Mouse (Mus musculus) limb, embryonic 11.5 days (tissue): ENCODE results near the gene Soat1. TPM values are rescaled to one million over a fixed set of nuclear protein-coding genes. Genes with fewer than 3 reads are reported as not detected.

ENCODE experiments used
- ATAC-seq: fragments of 200-750 bp; cut with Nextera tagmentation; 2 replicates; pipeline ENCODE4 v1.8.0; 2017; ENCODE audit warnings: low read depth; ENCODE audit not compliant: insufficient number of reproducible peaks, low FRiP score, low TSS enrichment
- DNase-seq: peaks from one replicate; pipeline ENCODE4 v3.0.0-alpha.2; 2015; ENCODE audit warnings: low spot score
- H3K27ac ChIP-seq: fragments of 300-500 bp; sonication (generic); replicated peaks from 2 replicates; pipeline ENCODE4 v1.5.1; 2014; ENCODE audit warnings: low read depth, mild to moderate bottlenecking, low read length
- H3K27me3 ChIP-seq: fragments of 300-500 bp; sonication (generic); 2 replicates; pipeline ENCODE4 v1.6.1; 2014; ENCODE audit warnings: mild to moderate bottlenecking, low read length, mixed read lengths; ENCODE audit not compliant: control insufficient read depth, insufficient read depth
- H3K36me3 ChIP-seq: fragments of 300-500 bp; sonication (generic); 2 replicates; pipeline ENCODE4 v1.6.1; 2014; ENCODE audit warnings: mild to moderate bottlenecking, low read length, moderate library complexity, mixed read lengths; ENCODE audit not compliant: control insufficient read depth, insufficient read depth
- H3K4me1 ChIP-seq: fragments of 300-500 bp; sonication (generic); 2 replicates; pipeline ENCODE4 v1.6.1; 2014; ENCODE audit warnings: low read length, mixed read lengths; ENCODE audit not compliant: control insufficient read depth, insufficient read depth
- H3K4me2 ChIP-seq: fragments of 300-500 bp; sonication (generic); 2 replicates; pipeline ENCODE4 v1.6.1; 2014; ENCODE audit warnings: low read depth, mild to moderate bottlenecking, moderate library complexity; ENCODE audit not compliant: severe bottlenecking
- H3K4me3 ChIP-seq: fragments of 300-500 bp; sonication (generic); 2 replicates; pipeline ENCODE4 v1.5.1; 2014; ENCODE audit warnings: low read depth, low read length
- H3K9ac ChIP-seq: fragments of 300-500 bp; sonication (generic); 2 replicates; pipeline ENCODE4 v1.6.1; 2014; ENCODE audit warnings: mild to moderate bottlenecking, low read length
- H3K9me3 ChIP-seq: fragments of 300-500 bp; sonication (generic); 2 replicates; pipeline ENCODE4 v1.6.1; 2016; ENCODE audit warnings: low read length; ENCODE audit not compliant: control insufficient read depth
- WGBS: fragments of 180-500 bp; shearing (Covaris S2); extraction: QIAGEN DNeasy Blood & Tissue Kit; methylation state at CpG from one replicate; pipeline ENCODE4 v1.1.7; 2014; 5-methylcytosine and 5-hydroxymethylcytosine counted together
- polyA plus RNA-seq: library from polyadenylated mRNA; unstranded; fragments of >200 nt; fragmentation: Nextera tagmentation; extraction: Ambion mirVana; gene quantifications from 2 replicates; pipeline ENCODE4 v1.2.1, GENCODE M21; 2014

Gene Soat1
- polyA plus RNA-seq, 1 experiment from 2014 or later: 27.6 TPM

DNA sequence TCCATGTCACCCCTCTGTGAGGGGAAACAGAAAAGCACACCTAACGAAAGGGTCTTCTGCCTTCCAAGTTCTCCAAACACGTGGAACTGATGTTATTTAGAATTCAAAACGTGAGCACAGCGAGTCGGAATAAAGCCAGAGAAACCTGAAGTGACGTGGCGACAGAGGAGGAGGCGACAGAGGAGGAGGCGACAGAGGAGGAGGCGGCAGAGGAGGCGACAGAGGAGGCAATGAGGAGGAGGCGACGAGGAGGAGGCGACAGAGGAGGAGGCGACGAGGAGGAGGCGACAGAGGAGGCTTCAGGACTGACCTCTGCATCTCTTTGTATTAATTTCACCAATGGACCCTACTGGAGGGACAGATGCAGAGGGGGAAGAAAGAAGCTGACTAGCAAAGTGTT lies 24.4 kb downstream of the Soat1 start:
- Histone ChIP-seq H3K4me3 (no peak overlapping the region), H3K4me1 (no peaks in the 10 kb centered on the region), H3K36me3 (no peaks in the 10 kb centered on the region), H3K9me3 (no peaks in the 10 kb centered on the region), H3K27me3 (no peaks in the 10 kb centered on the region), H3K27ac (no peak overlapping the region), H3K9ac (no peak overlapping the region), H3K4me2 (no peak overlapping the region)
- DNase-seq: no peak
- no peak for ATAC-seq
- WGBS: 79% methylated on average over 17 of the region's 17 CpGs

DNA sequence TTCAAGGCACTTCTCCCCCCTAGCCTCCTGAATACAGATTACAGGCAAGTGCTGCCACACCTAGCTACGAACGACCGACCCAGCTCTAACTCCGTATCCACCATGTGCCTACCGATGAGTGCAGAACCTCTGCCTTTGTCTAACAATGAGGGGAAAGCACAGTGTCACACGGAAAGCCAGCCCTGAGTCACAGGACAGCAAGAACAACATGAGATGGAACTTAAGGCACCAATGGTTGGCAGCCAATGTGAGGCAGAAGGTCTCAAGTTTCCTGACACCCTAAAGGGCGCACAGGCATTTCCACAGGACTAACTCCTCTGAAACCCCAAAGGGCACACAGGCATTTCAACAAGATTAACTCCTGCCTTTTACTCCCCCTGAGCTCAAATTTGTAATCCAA lies 25.0 kb downstream of the Soat1 start:
- H3K4me2 ChIP-seq: no peak overlapping the region
- H3K27me3 ChIP-seq: no peaks in the 10 kb centered on the region
- H3K4me1 ChIP-seq: no peaks in the 10 kb centered on the region
- no peak overlapping the region for H3K4me3 ChIP-seq
- H3K9ac ChIP-seq: no peak overlapping the region
- no peak for ATAC-seq
- WGBS: 85% methylated on average over 7 of the region's 7 CpGs
- H3K36me3 ChIP-seq: no peaks in the 10 kb centered on the region
- no peak for DNase-seq
- no peak overlapping the region for H3K27ac ChIP-seq
- no peaks in the 10 kb centered on the region for H3K9me3 ChIP-seq

DNA sequence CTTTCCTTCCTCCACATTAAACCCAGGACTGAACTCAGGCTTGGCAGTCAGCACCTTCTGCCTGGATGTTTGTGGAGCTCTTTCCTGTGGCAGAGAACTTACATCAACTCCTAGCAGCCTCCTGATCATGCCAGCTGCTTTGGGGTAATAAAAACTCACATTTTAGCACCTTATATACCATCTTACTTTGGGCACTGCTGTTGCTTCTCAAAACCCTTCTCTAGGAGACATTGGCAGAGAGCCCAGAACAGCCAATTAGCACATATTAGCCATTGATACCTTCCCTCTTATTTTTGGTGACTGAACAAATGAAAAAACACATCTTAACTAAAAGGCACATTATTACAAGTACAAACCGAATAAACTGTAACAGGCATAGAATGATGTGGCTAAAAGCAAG lies 29.1 kb downstream of the Soat1 start:
- Histone ChIP-seq H3K9me3 (no peaks in the 10 kb centered on the region), H3K27ac (no peak overlapping the region), H3K36me3 (no peaks in the 10 kb centered on the region), H3K4me2 (no peak overlapping the region), H3K9ac (no peak overlapping the region), H3K27me3 (no peaks in the 10 kb centered on the region), H3K4me3 (no peak overlapping the region), H3K4me1 (no peaks in the 10 kb centered on the region)
- DNase-seq (no peak), ATAC-seq (no peak)
- 95% methylated on average over 1 of the region's 1 CpGs for WGBS

DNA sequence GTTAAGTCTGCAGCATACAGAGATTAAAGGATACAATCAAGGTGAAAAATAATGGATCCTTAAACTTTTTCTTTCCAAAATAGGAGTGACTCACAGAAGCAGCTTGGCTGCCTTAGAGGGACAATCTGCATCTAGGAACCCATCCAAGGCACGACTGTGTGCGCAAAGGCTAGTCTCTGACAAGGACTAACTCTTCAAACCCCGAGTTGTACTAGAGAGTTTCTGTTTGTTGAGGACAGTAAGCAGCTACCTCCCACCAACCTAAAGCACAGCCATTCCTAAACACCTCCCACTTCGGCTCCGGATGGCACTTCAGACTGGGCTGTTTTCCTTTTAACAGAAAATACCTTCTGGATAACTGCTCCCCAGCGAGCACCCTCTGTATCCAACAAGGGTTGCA lies 31.4 kb downstream of the Soat1 start:
- DNase-seq: no peak
- ATAC-seq: no peak
- WGBS: 86% methylated on average over 6 of the region's 6 CpGs
- H3K27me3 ChIP-seq: no peaks in the 10 kb centered on the region
- no peak overlapping the region for H3K4me2 ChIP-seq
- H3K36me3 ChIP-seq: no peaks in the 10 kb centered on the region
- no peak overlapping the region for H3K9ac ChIP-seq
- no peak overlapping the region for H3K27ac ChIP-seq
- no peak overlapping the region for H3K4me3 ChIP-seq
- no peaks in the 10 kb centered on the region for H3K9me3 ChIP-seq
- H3K4me1 ChIP-seq: no peaks in the 10 kb centered on the region

DNA sequence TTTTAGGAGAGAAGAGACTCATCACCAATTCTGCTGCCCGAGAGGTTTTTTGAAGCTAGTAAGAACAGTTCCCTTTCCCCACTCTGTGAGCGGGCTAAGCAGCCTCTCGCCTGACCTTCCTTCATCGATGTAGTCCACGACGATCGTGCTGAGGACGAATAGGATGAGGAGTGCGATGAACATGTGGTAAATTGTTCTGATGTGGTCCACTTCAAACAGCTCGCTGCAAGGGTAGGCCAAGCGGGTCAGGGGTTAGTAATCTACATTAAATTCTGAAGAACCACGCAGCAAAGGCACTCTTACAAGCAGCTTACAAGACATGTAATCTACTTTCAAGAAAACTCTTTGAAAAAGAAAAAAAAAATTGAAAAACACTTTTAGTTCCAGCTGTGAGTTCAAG lies 31.9 kb downstream of the Soat1 start:
- H3K4me1 ChIP-seq: no peaks in the 10 kb centered on the region
- no peaks in the 10 kb centered on the region for H3K27me3 ChIP-seq
- WGBS: 92% methylated on average over 12 of the region's 12 CpGs
- no peak overlapping the region for H3K4me3 ChIP-seq
- DNase-seq (no peak), ATAC-seq (no peak)
- no peak overlapping the region for H3K9ac ChIP-seq
- no peak overlapping the region for H3K27ac ChIP-seq
- H3K4me2 ChIP-seq: no peak overlapping the region
- H3K9me3 ChIP-seq: no peaks in the 10 kb centered on the region
- no peaks in the 10 kb centered on the region for H3K36me3 ChIP-seq

DNA sequence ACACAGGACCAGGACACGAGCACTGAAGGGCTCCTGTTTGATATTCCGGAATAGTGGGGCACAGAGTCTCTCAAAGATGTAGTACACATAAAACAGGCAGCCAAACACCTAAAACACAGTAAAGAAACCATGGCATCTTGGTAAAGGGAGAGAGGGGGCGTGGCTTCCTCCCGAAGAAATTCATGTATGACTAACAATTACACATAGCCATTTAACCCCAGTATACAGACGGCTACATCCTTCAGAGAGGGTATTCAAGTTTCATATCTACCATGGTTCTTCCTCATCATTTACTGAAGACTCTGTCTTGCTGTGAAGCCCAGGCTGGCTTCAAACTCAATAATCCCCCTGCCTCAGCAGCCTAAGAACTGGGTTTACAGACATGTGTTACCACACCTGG lies 36.4 kb downstream of the Soat1 start:
- no peak for ATAC-seq

DNA sequence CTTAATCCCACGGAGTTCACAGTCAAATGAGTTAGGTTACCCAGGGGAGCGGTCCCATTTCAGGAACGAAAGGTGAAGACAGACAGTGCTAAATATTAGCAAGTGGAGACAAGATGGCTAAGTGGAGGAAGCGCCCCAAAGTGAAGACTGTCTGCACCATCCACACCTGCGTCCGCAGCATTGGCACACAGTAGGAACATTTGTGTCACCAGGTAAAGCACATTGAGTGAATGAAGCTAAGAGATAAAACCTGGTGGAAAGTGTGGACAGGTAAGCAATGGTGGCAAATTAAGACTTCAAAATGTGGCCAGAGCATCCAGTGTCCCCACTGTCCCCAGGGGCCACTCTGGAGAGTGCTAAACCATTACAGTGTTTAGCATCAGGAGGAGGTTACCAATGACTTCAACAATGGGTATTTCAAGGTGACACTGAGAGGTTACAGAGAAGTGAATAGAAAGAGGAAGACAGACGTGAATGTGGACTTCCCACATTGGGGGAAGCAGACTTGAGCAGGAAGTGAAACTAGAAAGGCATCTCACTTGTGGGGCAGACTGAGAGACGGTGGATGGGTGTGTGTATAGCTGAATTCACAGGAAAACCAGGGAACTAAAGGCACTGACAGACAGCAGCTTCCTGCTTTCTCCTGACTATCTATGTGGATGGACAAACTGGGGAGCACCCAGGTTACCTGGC lies 37.0 kb downstream of the Soat1 start:
- DNase-seq: no peak
- no peaks in the 10 kb centered on the region for H3K9me3 ChIP-seq
- ATAC-seq: no peak
- no peak overlapping the region for H3K4me2 ChIP-seq
- H3K9ac ChIP-seq: no peak overlapping the region
- H3K4me1 ChIP-seq: no peaks in the 10 kb centered on the region
- 93% methylated on average over 8 of the region's 8 CpGs for WGBS
- H3K27me3 ChIP-seq: no peaks in the 10 kb centered on the region
- H3K27ac ChIP-seq: no peak overlapping the region
- H3K36me3 ChIP-seq: peaks cover 7% of the 10 kb centered on the region
- H3K4me3 ChIP-seq: no peak overlapping the region

More for the DNA sequence above, 36.4 kb downstream of the Soat1 start:
- H3K4me2 ChIP-seq: no peak overlapping the region
- no peak overlapping the region for H3K4me3 ChIP-seq
- no peak overlapping the region for H3K9ac ChIP-seq
- no peaks in the 10 kb centered on the region for H3K27me3 ChIP-seq
- no peak overlapping the region for H3K27ac ChIP-seq
- H3K36me3 ChIP-seq: peaks cover 7% of the 10 kb centered on the region
- WGBS: 91% methylated on average over 5 of the region's 5 CpGs
- no peaks in the 10 kb centered on the region for H3K9me3 ChIP-seq
- H3K4me1 ChIP-seq: no peaks in the 10 kb centered on the region
- DNase-seq: no peak

DNA sequence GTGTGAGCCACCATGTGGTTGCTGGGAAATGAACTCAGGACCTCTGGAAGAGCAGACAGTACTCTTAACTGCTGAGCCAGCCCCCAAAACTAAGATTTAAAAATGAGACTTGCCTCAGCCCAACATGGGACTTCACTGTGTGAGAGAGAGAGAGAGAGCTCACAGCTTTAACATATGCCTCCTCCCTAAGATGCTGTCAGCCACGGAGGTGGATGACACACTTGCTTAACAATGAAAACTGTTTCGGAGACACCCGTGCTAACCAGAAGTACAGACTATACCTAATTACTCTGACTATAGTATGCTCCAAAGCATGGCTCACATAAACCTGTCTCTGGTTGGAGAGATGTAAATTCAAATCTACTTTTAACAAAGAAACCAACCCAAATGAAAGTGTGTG lies 40.6 kb downstream of the Soat1 start:
- peaks cover 7% of the 10 kb centered on the region for H3K36me3 ChIP-seq

DNA sequence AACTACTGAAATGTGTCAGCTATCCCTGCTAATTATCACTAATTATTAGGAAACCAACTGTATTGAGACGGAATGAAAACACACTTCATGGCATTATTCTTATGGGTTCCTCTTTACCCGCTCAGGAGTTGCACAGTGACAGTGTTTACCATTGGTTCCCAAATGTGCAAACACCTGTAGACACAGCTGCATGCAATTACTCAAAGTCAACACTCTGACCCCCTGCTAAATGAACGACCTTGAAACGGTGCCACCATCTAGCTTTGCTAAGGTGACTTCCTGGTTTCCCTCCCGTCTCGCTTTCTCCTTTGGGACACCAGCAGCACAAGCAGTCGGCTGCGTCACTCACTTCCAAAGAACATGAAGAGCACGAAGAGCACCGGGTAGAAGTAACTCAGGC lies 41.6 kb downstream of the Soat1 start:
- H3K36me3 ChIP-seq: peaks cover 7% of the 10 kb centered on the region
- DNase-seq (no peak), ATAC-seq (no peak)
- H3K4me3 ChIP-seq: no peak overlapping the region
- H3K9me3 ChIP-seq: no peaks in the 10 kb centered on the region
- H3K4me1 ChIP-seq: no peaks in the 10 kb centered on the region
- H3K9ac ChIP-seq: no peak overlapping the region
- WGBS: 68% methylated on average over 10 of the region's 10 CpGs
- no peak overlapping the region for H3K4me2 ChIP-seq
- no peaks in the 10 kb centered on the region for H3K27me3 ChIP-seq
- H3K27ac ChIP-seq: no peak overlapping the region

More for the DNA sequence above, 40.6 kb downstream of the Soat1 start:
- no peaks in the 10 kb centered on the region for H3K4me1 ChIP-seq
- H3K27ac ChIP-seq: no peak overlapping the region
- no peak for ATAC-seq
- H3K27me3 ChIP-seq: no peaks in the 10 kb centered on the region
- no peaks in the 10 kb centered on the region for H3K9me3 ChIP-seq
- no peak overlapping the region for H3K4me3 ChIP-seq
- 93% methylated on average over 3 of the region's 3 CpGs for whole genome bisulfite sequencing
- H3K9ac ChIP-seq: no peak overlapping the region
- no peak for DNase-seq
- no peak overlapping the region for H3K4me2 ChIP-seq
